Mouse (Mus musculus): ENCODE measurements around the gene Dmpk.

DNA sequence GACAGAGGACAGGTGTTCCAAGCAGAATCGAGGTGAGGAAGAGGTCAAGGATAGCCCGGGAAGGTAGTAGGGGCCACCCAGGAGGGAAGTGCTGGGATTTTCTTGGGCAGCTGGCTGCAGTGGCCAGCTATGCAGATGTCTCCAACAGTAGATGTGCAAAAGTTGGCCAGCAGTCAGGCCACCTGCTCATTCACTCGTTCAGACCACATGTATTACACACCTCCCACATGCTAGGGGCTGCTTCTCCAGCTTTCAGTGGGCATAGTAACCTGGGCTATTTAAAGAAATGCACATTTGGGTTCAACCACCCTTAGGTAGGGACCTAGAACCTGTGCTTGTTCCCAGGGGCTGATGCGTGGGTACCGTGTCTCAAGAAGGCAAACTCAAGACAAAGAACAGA, 44.1 kb downstream of the Dmpk start:
- TF ChIP-seq POLR2A (IDR thresholded peaks at IDR 0.05; ENCODE audit: low read depth, low read length) (no peak), CTCF (IDR thresholded peaks at IDR 0.05; ENCODE audit: extremely low read depth, insufficient read depth, insufficient read length, insufficient replicate concordance) (no peak)
